Mouse (Mus musculus): ENCODE data around the gene Klhl7. TPM values are rescaled to one million over a fixed set of nuclear protein-coding genes. Genes with fewer than 3 reads are reported as not detected.

Gene Klhl7
- 205 and 238 TPM in 2 replicates for polyA plus RNA-seq (2015; fragmentation: Nextera tagmentation; extraction: Ambion mirVana)

- peak within 1 kb of the TSS; percentile 75 for H3K4me2 ChIP-seq (ENCODE audit: low read length)
- no peaks in the 10 kb centered on the region for H3K27me3 ChIP-seq (replicated peaks; ENCODE audit: control insufficient read depth, insufficient read depth, low read length)
- H3K9ac ChIP-seq (replicated peaks; ENCODE audit: low read depth, low read length) = peak within 1 kb of the TSS; percentile 92
- no peaks in the 10 kb centered on the region for H3K36me3 ChIP-seq (ENCODE audit: control insufficient read depth, insufficient read depth)
- peak within 1 kb of the TSS; percentile 97 for H3K27ac ChIP-seq (ENCODE audit: low read length)
- H3K4me1 ChIP-seq (replicated peaks; ENCODE audit: control insufficient read depth, insufficient read depth, low read length) = peaks cover 27% of the 10 kb centered on the region
- no peaks in the 10 kb centered on the region for H3K9me3 ChIP-seq (ENCODE audit: control insufficient read depth, low read length)
- peak within 1 kb of the TSS; percentile 91 for H3K4me3 ChIP-seq (replicated peaks; ENCODE audit: low read length)
- peak; percentile 94 for ATAC-seq
- WGBS = 2% methylated on average over 47 of the region's 47 CpGs
Measured at GRCm38 (mm10) chr5:24100106-24100809, at the start of gene Klhl7. Gene Klhl7 (plus strand): TSS chr5:24100605.

DNA sequence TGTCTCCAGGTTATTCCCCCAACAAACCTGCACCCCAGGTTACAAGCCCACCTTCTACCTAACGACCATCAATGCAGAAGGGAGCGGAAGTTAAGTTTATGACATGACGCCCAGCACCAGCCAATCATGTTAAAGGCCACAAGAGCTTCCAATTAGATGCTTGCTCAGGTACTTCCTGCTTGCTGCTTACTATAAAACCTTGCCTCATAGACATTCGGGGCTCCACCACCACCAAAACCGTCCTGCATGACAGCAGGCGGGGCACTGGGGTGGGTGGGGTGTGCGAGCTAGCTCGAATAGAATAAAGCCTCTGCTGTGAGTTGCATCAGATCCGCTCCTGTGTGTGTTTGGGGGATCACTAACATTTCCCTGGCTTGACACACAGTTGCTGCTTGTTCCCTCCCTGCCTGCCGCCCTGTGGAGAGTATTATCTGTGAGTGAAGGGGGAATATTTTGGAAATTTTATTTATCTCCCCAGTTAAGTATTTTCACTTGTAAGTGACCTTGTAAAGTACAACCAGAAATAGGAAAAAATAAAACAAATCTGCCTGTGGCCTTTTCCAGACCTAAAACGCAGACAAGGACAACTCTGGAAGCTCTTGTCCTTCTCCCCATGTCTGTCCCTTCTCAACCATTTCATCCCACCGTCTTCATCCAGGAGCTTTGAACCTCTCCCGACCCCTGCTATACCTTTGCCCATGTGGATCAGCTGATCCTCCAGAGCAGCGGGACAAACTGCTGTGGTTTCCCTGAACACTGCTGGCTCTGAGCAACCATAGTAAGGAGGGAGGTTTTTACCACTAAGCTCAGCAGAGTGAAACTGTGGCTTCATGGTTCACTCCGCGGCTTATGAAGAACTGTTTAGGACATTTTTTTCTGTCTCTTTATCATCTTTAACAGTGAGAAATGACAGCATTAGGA lies 48.4 kb upstream of the Klhl7 start:
- 72% methylated on average over 16 of the region's 16 CpGs for WGBS
- Histone ChIP-seq H3K4me2 (ENCODE audit: low read length) (no peak overlapping the region), H3K36me3 (ENCODE audit: control insufficient read depth, insufficient read depth) (no peaks in the 10 kb centered on the region), H3K4me1 (replicated peaks; ENCODE audit: control insufficient read depth, insufficient read depth, low read length) (peaks cover 9% of the 10 kb centered on the region), H3K27me3 (replicated peaks; ENCODE audit: control insufficient read depth, insufficient read depth, low read length) (no peaks in the 10 kb centered on the region), H3K4me3 (replicated peaks; ENCODE audit: low read length) (no peak overlapping the region), H3K27ac (ENCODE audit: low read length) (no peak overlapping the region), H3K9ac (replicated peaks; ENCODE audit: low read depth, low read length) (no peak overlapping the region), H3K9me3 (ENCODE audit: control insufficient read depth, low read length) (no peaks in the 10 kb centered on the region)
- ATAC-seq = no peak

GRCm38 (mm10) chr5:24053245-24054190 lies 46.9 kb upstream of the Klhl7 start:
- Histone ChIP-seq H3K9ac (replicated peaks; ENCODE audit: low read depth, low read length) (no peak overlapping the region), H3K9me3 (ENCODE audit: control insufficient read depth, low read length) (no peaks in the 10 kb centered on the region), H3K27ac (ENCODE audit: low read length) (no peak overlapping the region), H3K4me1 (replicated peaks; ENCODE audit: control insufficient read depth, insufficient read depth, low read length) (peaks cover 5% of the 10 kb centered on the region), H3K4me2 (ENCODE audit: low read length) (no peak overlapping the region), H3K4me3 (replicated peaks; ENCODE audit: low read length) (no peak overlapping the region), H3K27me3 (replicated peaks; ENCODE audit: control insufficient read depth, insufficient read depth, low read length) (no peaks in the 10 kb centered on the region), H3K36me3 (ENCODE audit: control insufficient read depth, insufficient read depth) (no peaks in the 10 kb centered on the region)
- no peak for ATAC-seq
- WGBS = 25% methylated on average over 9 of the region's 9 CpGs

- Histone ChIP-seq H3K4me1 (replicated peaks; ENCODE audit: control insufficient read depth, insufficient read depth, low read length) (peaks cover 5% of the 10 kb centered on the region), H3K9ac (replicated peaks; ENCODE audit: low read depth, low read length) (no peak overlapping the region), H3K36me3 (ENCODE audit: control insufficient read depth, insufficient read depth) (no peaks in the 10 kb centered on the region), H3K9me3 (ENCODE audit: control insufficient read depth, low read length) (no peaks in the 10 kb centered on the region), H3K4me2 (ENCODE audit: low read length) (no peak overlapping the region), H3K27ac (ENCODE audit: low read length) (no peak overlapping the region), H3K4me3 (replicated peaks; ENCODE audit: low read length) (no peak overlapping the region), H3K27me3 (replicated peaks; ENCODE audit: control insufficient read depth, insufficient read depth, low read length) (no peaks in the 10 kb centered on the region)
- WGBS = 92% methylated on average over 3 of the region's 3 CpGs
- no peak for ATAC-seq
Measured at GRCm38 (mm10) chr5:24054382-24054781, 46.0 kb upstream of the Klhl7 start.

- Histone ChIP-seq H3K36me3 (ENCODE audit: control insufficient read depth, insufficient read depth) (no peaks in the 10 kb centered on the region), H3K9me3 (ENCODE audit: control insufficient read depth, low read length) (no peaks in the 10 kb centered on the region), H3K27me3 (replicated peaks; ENCODE audit: control insufficient read depth, insufficient read depth, low read length) (no peaks in the 10 kb centered on the region), H3K9ac (replicated peaks; ENCODE audit: low read depth, low read length) (no peak overlapping the region), H3K27ac (ENCODE audit: low read length) (no peak overlapping the region), H3K4me1 (replicated peaks; ENCODE audit: control insufficient read depth, insufficient read depth, low read length) (peaks cover 5% of the 10 kb centered on the region), H3K4me2 (ENCODE audit: low read length) (no peak overlapping the region), H3K4me3 (replicated peaks; ENCODE audit: low read length) (no peak overlapping the region)
- no peak for ATAC-seq
- WGBS = 98% methylated on average over 2 of the region's 2 CpGs
Measured at GRCm38 (mm10) chr5:24056865-24057264, 43.5 kb upstream of the Klhl7 start.

GRCm38 (mm10) chr5:24057592-24057991 lies 42.8 kb upstream of the Klhl7 start:
- Histone ChIP-seq H3K9ac (replicated peaks; ENCODE audit: low read depth, low read length) (no peak overlapping the region), H3K36me3 (ENCODE audit: control insufficient read depth, insufficient read depth) (no peaks in the 10 kb centered on the region), H3K27ac (ENCODE audit: low read length) (no peak overlapping the region), H3K9me3 (ENCODE audit: control insufficient read depth, low read length) (no peaks in the 10 kb centered on the region), H3K27me3 (replicated peaks; ENCODE audit: control insufficient read depth, insufficient read depth, low read length) (no peaks in the 10 kb centered on the region), H3K4me1 (replicated peaks; ENCODE audit: control insufficient read depth, insufficient read depth, low read length) (peaks cover 5% of the 10 kb centered on the region), H3K4me2 (ENCODE audit: low read length) (no peak overlapping the region), H3K4me3 (replicated peaks; ENCODE audit: low read length) (no peak overlapping the region)
- WGBS = 78% methylated on average over 3 of the region's 3 CpGs
- no peak for ATAC-seq

GRCm38 (mm10) chr5:24060949-24061348 lies 39.5 kb upstream of the Klhl7 start:
- no peak overlapping the region for H3K4me3 ChIP-seq (replicated peaks; ENCODE audit: low read length)
- H3K4me2 ChIP-seq (ENCODE audit: low read length) = no peak overlapping the region
- ATAC-seq = no peak
- WGBS = 74% methylated on average over 3 of the region's 3 CpGs
- no peaks in the 10 kb centered on the region for H3K9me3 ChIP-seq (ENCODE audit: control insufficient read depth, low read length)
- no peaks in the 10 kb centered on the region for H3K4me1 ChIP-seq (replicated peaks; ENCODE audit: control insufficient read depth, insufficient read depth, low read length)
- no peak overlapping the region for H3K9ac ChIP-seq (replicated peaks; ENCODE audit: low read depth, low read length)
- no peak overlapping the region for H3K27ac ChIP-seq (ENCODE audit: low read length)
- H3K36me3 ChIP-seq (ENCODE audit: control insufficient read depth, insufficient read depth) = no peaks in the 10 kb centered on the region
- H3K27me3 ChIP-seq (replicated peaks; ENCODE audit: control insufficient read depth, insufficient read depth, low read length) = no peaks in the 10 kb centered on the region

GRCm38 (mm10) chr5:24063034-24063433 lies 37.4 kb upstream of the Klhl7 start:
- Histone ChIP-seq H3K4me1 (replicated peaks; ENCODE audit: control insufficient read depth, insufficient read depth, low read length) (no peaks in the 10 kb centered on the region), H3K27me3 (replicated peaks; ENCODE audit: control insufficient read depth, insufficient read depth, low read length) (no peaks in the 10 kb centered on the region), H3K36me3 (ENCODE audit: control insufficient read depth, insufficient read depth) (no peaks in the 10 kb centered on the region), H3K9ac (replicated peaks; ENCODE audit: low read depth, low read length) (no peak overlapping the region), H3K4me3 (replicated peaks; ENCODE audit: low read length) (no peak overlapping the region), H3K4me2 (ENCODE audit: low read length) (no peak overlapping the region), H3K27ac (ENCODE audit: low read length) (no peak overlapping the region), H3K9me3 (ENCODE audit: control insufficient read depth, low read length) (no peaks in the 10 kb centered on the region)
- no peak for ATAC-seq
- WGBS = 82% methylated on average over 6 of the region's 6 CpGs

All from forebrain, embryonic 16.5 days (tissue).